Mouse (Mus musculus) adrenal gland, postnatal 10 days (tissue): ENCODE measurements around the gene Trmt112. TPM values are rescaled to one million over a fixed set of nuclear protein-coding genes. Genes with fewer than 3 reads are reported as not detected.
"Not testable (repeated sequence)": the region's sequence is repeated elsewhere in the genome, so short reads cannot be mapped to it uniquely, and the experiment has no call there.

Source experiments
- DNase-seq: peaks from one replicate; pipeline ENCODE4 v3.0.0; 2021; ENCODE audit warnings: mixed read lengths
- long read RNA-seq, 2 experiments: library from polyadenylated mRNA; stranded (forward); transcript quantifications; one replicate each; pipeline ENCODE4 v2.0.0; 2021
- total RNA-seq, 2 experiments: library from RNA; stranded (reverse); gene quantifications; 2 replicates each; pipeline ENCODE4 v1.2.3; 2021

Trmt112 gene
- total RNA-seq, result 10 to 100 TPM; 53.9 to 70.4 TPM
- long read RNA-seq, experiment 1, transcript Trmt112-202 (4 exons, 985 nt), result major isoform, 49 of 54 reads
- long read RNA-seq, experiment 1, partial matches to known transcripts, result 0 of 54 reads
- long read RNA-seq, experiment 1, other reads (novel, unspliced or antisense), result 2 of 54 reads
- long read RNA-seq, experiment 2, transcript Trmt112-202 (4 exons, 985 nt), result major isoform, 35 of 38 reads
- long read RNA-seq, experiment 2, partial matches to known transcripts, result 2 of 38 reads
- long read RNA-seq, experiment 2, other reads (novel, unspliced or antisense), result 1 of 38 reads

GRCm38 (mm10) chr19:6909507-6910289, at the start of gene Trmt112, which contains the start of gene Prdx5:
TSS of gene Trmt112 (plus strand) at chr19:6909698.
TSS of gene Prdx5 (minus strand) at chr19:6910106.
- peak; percentile 94 for DNase-seq

- no peak for DNase-seq
These were observed 49.5 kb upstream of the Trmt112 start for GRCm38 (mm10) chr19:6859971-6860370.

- DNase-seq, result no peak
These were observed 48.8 kb upstream of the Trmt112 start for GRCm38 (mm10) chr19:6860706-6861105.

- DNase-seq, result no peak
These were observed 48.0 kb upstream of the Trmt112 start for GRCm38 (mm10) chr19:6861451-6861850.

- peak; percentile 73 for DNase-seq
These were observed 40.1 kb upstream of the Trmt112 start for GRCm38 (mm10) chr19:6869355-6869754.

- no peak for DNase-seq
These were observed 37.8 kb upstream of the Trmt112 start for GRCm38 (mm10) chr19:6871574-6872271.

- no peak for DNase-seq
These were observed 36.8 kb upstream of the Trmt112 start for GRCm38 (mm10) chr19:6872701-6873100.

GRCm38 (mm10) chr19:6874257-6874656, 35.2 kb upstream of the Trmt112 start:
- no peak for DNase-seq

GRCm38 (mm10) chr19:6875834-6876233, 33.7 kb upstream of the Trmt112 start:
- no peak for DNase-seq

GRCm38 (mm10) chr19:6876799-6877198, 32.7 kb upstream of the Trmt112 start:
- no peak for DNase-seq

GRCm38 (mm10) chr19:6877965-6878364, 31.5 kb upstream of the Trmt112 start:
- DNase-seq, result no peak

- DNase-seq, result no peak
These were observed 17.0 kb upstream of the Trmt112 start for GRCm38 (mm10) chr19:6892512-6892911.

GRCm38 (mm10) chr19:6893731-6894451, 15.6 kb upstream of the Trmt112 start:
- no peak for DNase-seq

GRCm38 (mm10) chr19:6895608-6896305, 13.7 kb upstream of the Trmt112 start:
- DNase-seq, result not testable (repeated sequence)

- DNase-seq, result no peak
These were observed 9.9 kb upstream of the Trmt112 start for GRCm38 (mm10) chr19:6899641-6900040.

- DNase-seq, result no peak
These were observed 6.5 kb upstream of the Trmt112 start for GRCm38 (mm10) chr19:6903031-6903430.

- no peak for DNase-seq
These were observed 4.7 kb upstream of the Trmt112 start for GRCm38 (mm10) chr19:6904846-6905245.

GRCm38 (mm10) chr19:6905498-6906159, 3.9 kb upstream of the Trmt112 start:
- no peak for DNase-seq

GRCm38 (mm10) chr19:6906199-6906598, 3.3 kb upstream of the Trmt112 start:
- no peak for DNase-seq

- DNase-seq, result no peak
These were observed 2.4 kb upstream of the Trmt112 start for GRCm38 (mm10) chr19:6907094-6907493.
